Mouse (Mus musculus) testis, adult 2 months (tissue): ENCODE results near the gene Slc24a4. TPM values are rescaled to one million over a fixed set of nuclear protein-coding genes. Genes with fewer than 3 reads are reported as not detected.

Source experiments
- H3K27ac ChIP-seq: fragments of 200-500 bp; 2 replicates; pipeline ENCODE4 v1.5.1; 2012; ENCODE audit warnings: low read depth, low read length; ENCODE audit not compliant: control insufficient read depth, insufficient read depth
- H3K27me3 ChIP-seq: fragments of 200-500 bp; 2 replicates; pipeline ENCODE4 v1.6.1; 2012; ENCODE audit warnings: mild to moderate bottlenecking, low read length, moderate library complexity; ENCODE audit not compliant: control insufficient read depth, insufficient read depth
- H3K36me3 ChIP-seq: fragments of 200-500 bp; 2 replicates; pipeline ENCODE4 v1.6.1; 2012; ENCODE audit warnings: mild to moderate bottlenecking, low read length; ENCODE audit not compliant: control insufficient read depth, insufficient read depth
- H3K4me1 ChIP-seq: fragments of 200-500 bp; 2 replicates; pipeline ENCODE4 v1.6.1; 2012; ENCODE audit warnings: low read length; ENCODE audit not compliant: control insufficient read depth, insufficient read depth
- H3K4me3 ChIP-seq: fragments of 200-500 bp; 2 replicates; pipeline ENCODE4 v1.5.1; 2012; ENCODE audit warnings: low read depth, mild to moderate bottlenecking, low read length, moderate library complexity, mixed read lengths; ENCODE audit not compliant: control insufficient read depth
- CTCF ChIP-seq: fragments of 200-500 bp; IDR thresholded peaks from 2 replicates; pipeline ENCODE4 v1.5.1; 2012; ENCODE audit warnings: low read depth, mild to moderate bottlenecking, inconsistent platforms, low read length, moderate library complexity; ENCODE audit not compliant: control insufficient read depth, insufficient read depth, insufficient replicate concordance
- POLR2A ChIP-seq: fragments of 200-500 bp; IDR thresholded peaks from 2 replicates; pipeline ENCODE4 v1.6.1; 2012; ENCODE audit warnings: low read depth, mild to moderate bottlenecking, inconsistent platforms, low read length, moderate library complexity; ENCODE audit not compliant: control insufficient read depth
- polyA plus RNA-seq: library from polyadenylated mRNA; depleted of rRNA; stranded (reverse); fragments of >200 nt; gene quantifications from 2 replicates; pipeline ENCODE4 v1.2.3, GENCODE M21; 2012

Gene Slc24a4
- polyA plus RNA-seq, 1 experiment = 0.32 TPM

- TF ChIP-seq CTCF (no peak), POLR2A (no peak)
- Histone ChIP-seq H3K27me3 (no peaks in the 10 kb centered on the region), H3K4me1 (no peaks in the 10 kb centered on the region; the same call in none of the 2 replicates), H3K4me3 (no peak overlapping the region), H3K27ac (no peak overlapping the region), H3K36me3 (no peaks in the 10 kb centered on the region)
These were observed 173.8 kb downstream of the Slc24a4 start for GRCm38 (mm10) chr12:102302322-102302721.

- H3K27me3 ChIP-seq = no peaks in the 10 kb centered on the region
- TF ChIP-seq POLR2A = no peak
- no peak for TF ChIP-seq CTCF
- no peaks in the 10 kb centered on the region; the same call in none of the 2 replicates for H3K4me1 ChIP-seq
- no peaks in the 10 kb centered on the region for H3K36me3 ChIP-seq
- no peak overlapping the region for H3K27ac ChIP-seq
- no peak overlapping the region for H3K4me3 ChIP-seq
These were observed 174.4 kb downstream of the Slc24a4 start for GRCm38 (mm10) chr12:102302831-102303351.

GRCm38 (mm10) chr12:102303867-102304266 is 175.3 kb downstream of the Slc24a4 start:
- H3K27ac ChIP-seq = no peak overlapping the region
- H3K4me1 ChIP-seq = peaks cover 2% of the 10 kb centered on the region

GRCm38 (mm10) chr12:102305069-102305836 is 176.7 kb downstream of the Slc24a4 start:
- Histone ChIP-seq H3K36me3 (no peaks in the 10 kb centered on the region), H3K4me1 (peaks cover 2% of the 10 kb centered on the region), H3K27me3 (no peaks in the 10 kb centered on the region), H3K4me3 (no peak overlapping the region), H3K27ac (0 out of 2 replicates have a peak overlapping the region, but pooled peaks have one; percentile 30)
- TF ChIP-seq CTCF (no peak), POLR2A (no peak)

More at GRCm38 (mm10) chr12:102303867-102304266, 175.3 kb downstream of the Slc24a4 start:
- Histone ChIP-seq H3K4me3 (no peak overlapping the region), H3K27me3 (no peaks in the 10 kb centered on the region), H3K36me3 (no peaks in the 10 kb centered on the region)
- no peak for TF ChIP-seq POLR2A
- no peak for TF ChIP-seq CTCF

GRCm38 (mm10) chr12:102308001-102308456 is 179.5 kb downstream of the Slc24a4 start:
- Histone ChIP-seq H3K27ac (no peak overlapping the region; the same call in none of the 2 replicates), H3K36me3 (no peaks in the 10 kb centered on the region), H3K4me1 (peaks cover 2% of the 10 kb centered on the region), H3K27me3 (no peaks in the 10 kb centered on the region), H3K4me3 (no peak overlapping the region)
- TF ChIP-seq CTCF (no peak), POLR2A (no peak)

DNA sequence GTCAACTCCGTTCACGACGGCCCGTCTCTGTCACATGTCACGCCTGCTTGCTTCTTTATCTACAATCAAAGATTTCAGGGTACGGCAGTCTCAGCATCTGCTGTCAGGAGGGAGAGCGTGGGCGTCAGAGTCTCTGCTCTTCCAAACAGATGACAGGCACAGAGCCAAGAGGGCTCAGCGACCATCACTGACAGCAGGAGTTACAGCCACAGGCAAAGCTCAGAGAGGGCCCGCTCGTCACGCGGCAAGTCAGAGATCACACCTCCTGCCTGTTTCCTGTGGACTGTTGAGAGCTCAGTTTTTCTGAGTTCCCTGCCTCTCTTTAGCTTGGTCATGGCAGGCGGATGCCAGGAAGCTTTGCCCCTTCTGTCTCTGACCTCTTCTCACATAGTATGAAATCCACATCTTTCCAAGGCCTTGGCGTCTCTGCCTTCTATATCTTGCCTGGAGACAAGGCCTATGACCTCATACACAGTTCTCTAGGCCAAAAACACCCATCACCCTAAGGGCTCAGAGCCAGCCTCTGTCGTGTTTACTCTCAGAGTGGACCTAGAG is 180.0 kb downstream of the Slc24a4 start:
- TF ChIP-seq CTCF (no peak), POLR2A (no peak)
- H3K27ac ChIP-seq = peak overlapping the region; percentile 39
- no peak overlapping the region for H3K4me3 ChIP-seq
- H3K27me3 ChIP-seq = no peaks in the 10 kb centered on the region
- H3K36me3 ChIP-seq = no peaks in the 10 kb centered on the region
- peaks cover 2% of the 10 kb centered on the region for H3K4me1 ChIP-seq
